Mouse (Mus musculus) heart, postnatal 10 days (tissue): ENCODE data around the gene Smarca4. TPM values are rescaled to one million over a fixed set of nuclear protein-coding genes. Genes with fewer than 3 reads are reported as not detected.
A peak's percentile ranks its signal among the peaks of the same experiment; 100 is the strongest.
"Not testable (repeated sequence)": the region's sequence is repeated elsewhere in the genome, so short reads cannot be mapped to it uniquely, and the experiment has no call there.

ENCODE experiments used
- DNase-seq, 2 experiments: peaks; one replicate each; pipeline ENCODE4 v3.0.0; 2021
- intact Hi-C: fragments of 180-260 bp; cut with DNase I; formaldehyde crosslinking; loops from one replicate; pipeline ENCODE4 v1.15.1; 2025
- total RNA-seq, 2 experiments: library from RNA; stranded (reverse); gene quantifications; 2 replicates each; pipeline ENCODE4 v1.2.3; 2021

Smarca4 gene
- total RNA-seq: 10 to 100 TPM; 55.6 to 59.8 TPM

- intact Hi-C loops: loop anchor here (5.0 kb wide), 1 partner anchor 182 kb away; the partner anchor contains the start of gene Kank2
- peak; percentile 100 for DNase-seq
Measured at GRCm38 (mm10) chr9:21615617-21616231, at the start of gene Smarca4. Smarca4 (plus strand) TSS chr9:21616169.

GRCm38 (mm10) chr9:21566538-21566937 is 49.4 kb upstream of the Smarca4 start:
- intact Hi-C loops: no loop called here
- no peak for DNase-seq

- intact Hi-C loops: no loop called here
- DNase-seq: no peak
Measured at GRCm38 (mm10) chr9:21567051-21567450, 48.9 kb upstream of the Smarca4 start.

GRCm38 (mm10) chr9:21568657-21569255 is 47.2 kb upstream of the Smarca4 start:
- DNase-seq: no peak
- intact Hi-C loops: no loop called here

- peak; percentile 47 to 58 for DNase-seq
- intact Hi-C loops: no loop called here
Measured at GRCm38 (mm10) chr9:21574012-21574801, 41.8 kb upstream of the Smarca4 start.

GRCm38 (mm10) chr9:21575253-21575652 is 40.7 kb upstream of the Smarca4 start:
- intact Hi-C loops: no loop called here
- no peak for DNase-seq

GRCm38 (mm10) chr9:21576286-21576685 is 39.7 kb upstream of the Smarca4 start:
- intact Hi-C loops: no loop called here

GRCm38 (mm10) chr9:21578226-21578625 is 37.7 kb upstream of the Smarca4 start:
- DNase-seq: no peak
- intact Hi-C loops: no loop called here

More at GRCm38 (mm10) chr9:21576286-21576685, 39.7 kb upstream of the Smarca4 start:
- no peak for DNase-seq

GRCm38 (mm10) chr9:21585401-21585800 is 30.6 kb upstream of the Smarca4 start:
- intact Hi-C loops: no loop called here

GRCm38 (mm10) chr9:21587678-21588349 is 28.2 kb upstream of the Smarca4 start:
- DNase-seq: no peak
- intact Hi-C loops: no loop called here

More at GRCm38 (mm10) chr9:21585401-21585800, 30.6 kb upstream of the Smarca4 start:
- DNase-seq: no peak

GRCm38 (mm10) chr9:21588350-21588749 is 27.6 kb upstream of the Smarca4 start:
- intact Hi-C loops: no loop called here
- no peak for DNase-seq

GRCm38 (mm10) chr9:21589538-21589937 is 26.4 kb upstream of the Smarca4 start:
- intact Hi-C loops: no loop called here
- DNase-seq: no peak

GRCm38 (mm10) chr9:21591127-21591830 is 24.7 kb upstream of the Smarca4 start:
- DNase-seq: no peak
- intact Hi-C loops: no loop called here

GRCm38 (mm10) chr9:21591831-21592702 is 23.9 kb upstream of the Smarca4 start:
- intact Hi-C loops: loop anchor here (2.0 kb wide), 1 partner anchor 45 kb away; the partner anchor contains the start of gene Carm1
- no peak for DNase-seq

- DNase-seq: peak; percentile 96 to 97
- intact Hi-C loops: loop anchor here (2.0 kb wide), 1 partner anchor 46 kb away; the partner anchor contains the start of gene Carm1
Measured at GRCm38 (mm10) chr9:21592703-21593121, 23.3 kb upstream of the Smarca4 start, which contains the start of the genes Timm29 and Yipf2. Timm29 (plus strand) TSS chr9:21592722. Yipf2 (minus strand) TSS chr9:21592828.

GRCm38 (mm10) chr9:21593122-21593721 is 22.7 kb upstream of the Smarca4 start:
- intact Hi-C loops: loop anchor here (2.0 kb wide), 1 partner anchor 46 kb away; the partner anchor contains the start of gene Carm1
- DNase-seq: peak; percentile 59 to 66

GRCm38 (mm10) chr9:21594350-21594749 is 21.6 kb upstream of the Smarca4 start:
- DNase-seq, intact Hi-C loops: not testable (repeated sequence)

GRCm38 (mm10) chr9:21594838-21595237 is 21.1 kb upstream of the Smarca4 start:
- DNase-seq: no peak
- intact Hi-C loops: no loop called here
